Mouse (Mus musculus): ENCODE results near the gene Pde3b. TPM values are rescaled to one million over a fixed set of nuclear protein-coding genes. Genes with fewer than 3 reads are reported as not detected.
"Not testable (repeated sequence)": the region's sequence is repeated elsewhere in the genome, so short reads cannot be mapped to it uniquely, and the experiment has no call there.

Pde3b gene
- polyA plus RNA-seq, 1 experiment from 2014 or later: 9.2 TPM

DNA sequence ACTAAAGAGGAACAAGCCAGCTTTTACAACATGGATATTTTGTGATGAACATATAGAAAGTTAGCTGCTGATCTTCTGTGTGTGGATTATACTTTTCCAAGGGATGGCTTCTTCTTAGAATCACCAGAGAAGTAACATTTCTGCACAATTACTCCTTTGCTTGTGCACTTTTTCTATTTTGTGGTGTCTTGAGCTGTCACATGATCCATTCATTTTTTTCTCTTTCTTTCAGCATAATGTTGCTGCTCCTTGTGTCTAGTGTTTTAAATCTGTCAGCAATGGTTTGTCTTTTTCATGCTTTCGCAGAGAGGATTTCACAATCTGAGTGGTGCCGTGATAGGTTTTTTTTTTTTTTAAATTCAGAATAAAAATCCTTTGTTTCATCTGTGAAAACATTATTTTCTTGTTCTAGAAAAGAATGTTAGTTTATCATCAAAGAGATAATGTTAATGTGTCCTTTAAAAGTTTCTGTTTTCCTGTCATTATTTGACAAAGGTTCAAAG is 66.4 kb downstream of the Pde3b start:
- DNase-seq (ENCODE audit: extremely low spot score, low spot score): no peak
- Histone ChIP-seq H3K4me1 (peaks cover 5% of the 10 kb centered on the region), H3K9me3 (no peaks in the 10 kb centered on the region), H3K27me3 (ENCODE audit: poor library complexity, severe bottlenecking) (no peaks in the 10 kb centered on the region), H3K36me3 (replicated peaks) (no peaks in the 10 kb centered on the region), H3K27ac (no peak overlapping the region), H3K4me3 (no peak overlapping the region)
- WGBS: 90% methylated on average over 2 of the region's 2 CpGs

DNA sequence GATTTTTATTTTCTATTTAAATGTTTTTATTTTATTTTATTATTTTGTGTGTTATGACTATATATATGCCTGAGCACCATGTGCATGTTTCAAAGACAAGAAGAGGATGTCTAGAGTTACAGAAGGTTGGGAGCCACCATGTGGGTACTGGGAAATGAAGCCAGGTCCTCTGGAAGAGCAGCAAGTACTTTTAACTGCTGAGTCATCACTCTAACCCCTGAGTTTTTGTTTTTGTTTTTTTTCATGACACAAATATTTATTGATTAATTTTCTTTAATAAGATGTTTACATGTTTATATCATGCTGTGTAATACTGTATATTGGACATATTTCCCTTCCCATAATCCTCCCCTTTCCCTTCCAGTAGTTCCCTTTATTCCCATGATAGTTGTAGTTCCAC is 77.5 kb downstream of the Pde3b start:
- Histone ChIP-seq H3K9me3 (no peaks in the 10 kb centered on the region), H3K4me1 (no peaks in the 10 kb centered on the region), H3K27ac (no peak overlapping the region), H3K27me3 (ENCODE audit: poor library complexity, severe bottlenecking) (no peaks in the 10 kb centered on the region), H3K4me3 (no peak overlapping the region), H3K36me3 (replicated peaks) (no peaks in the 10 kb centered on the region)
- DNase-seq (ENCODE audit: extremely low spot score, low spot score): no peak

DNA sequence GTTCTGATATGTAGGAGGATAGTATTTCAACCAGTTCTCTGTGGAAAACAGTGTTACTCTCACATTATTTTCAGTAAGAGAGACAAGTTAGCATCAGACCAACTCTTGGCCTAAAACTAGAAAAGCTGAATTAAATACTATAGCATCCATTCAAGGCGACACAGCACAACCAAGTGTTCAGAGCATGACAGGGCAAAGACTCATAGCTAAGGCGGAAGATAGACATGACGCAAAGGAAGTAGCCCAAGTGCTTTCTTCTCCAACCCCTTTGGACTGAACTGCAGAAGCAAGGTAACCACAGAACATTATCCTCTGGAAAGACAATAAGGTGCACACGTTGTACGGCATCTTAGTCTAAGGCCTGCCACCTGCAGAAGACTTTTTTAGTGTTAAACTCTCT is 79.0 kb downstream of the Pde3b start:
- Histone ChIP-seq H3K27ac (no peak overlapping the region), H3K27me3 (ENCODE audit: poor library complexity, severe bottlenecking) (no peaks in the 10 kb centered on the region), H3K4me3 (no peak overlapping the region), H3K9me3 (no peaks in the 10 kb centered on the region), H3K36me3 (replicated peaks) (0 out of 2 replicates have a peak, but pooled peaks cover 3% of the 10 kb centered on the region), H3K4me1 (no peaks in the 10 kb centered on the region)
- no peak for DNase-seq (ENCODE audit: extremely low spot score, low spot score)
- WGBS: 96% methylated on average over 5 of the region's 5 CpGs

DNA sequence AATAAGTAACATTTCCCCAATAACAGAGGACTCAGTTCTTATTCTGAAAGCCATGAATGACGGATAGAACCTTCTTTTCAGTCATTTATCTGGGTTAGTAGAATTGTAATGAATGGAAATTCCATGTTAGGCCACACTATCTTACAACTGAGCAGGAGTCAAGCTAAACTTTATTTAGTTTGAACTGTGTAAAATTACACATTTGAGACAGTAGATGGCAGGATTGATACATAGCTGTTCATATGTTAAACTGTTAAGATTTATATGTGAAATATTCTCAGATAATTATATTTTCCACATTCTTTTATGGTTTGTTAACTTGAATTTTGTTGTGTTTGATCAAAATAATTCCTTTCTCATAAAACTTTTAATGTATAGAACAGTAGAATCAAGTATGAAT is 84.2 kb downstream of the Pde3b start:
- 0 out of 2 replicates have a peak, but pooled peaks cover 3% of the 10 kb centered on the region for H3K36me3 ChIP-seq (replicated peaks)
- no peaks in the 10 kb centered on the region for H3K4me1 ChIP-seq
- 87% methylated on average over 1 of the region's 1 CpGs for WGBS
- no peaks in the 10 kb centered on the region for H3K9me3 ChIP-seq
- no peak for DNase-seq (ENCODE audit: extremely low spot score, low spot score)
- H3K4me3 ChIP-seq: no peak overlapping the region
- no peak overlapping the region for H3K27ac ChIP-seq
- no peaks in the 10 kb centered on the region for H3K27me3 ChIP-seq (ENCODE audit: poor library complexity, severe bottlenecking)

- DNase-seq (ENCODE audit: extremely low spot score, low spot score): no peak
- 88% methylated on average over 2 of the region's 2 CpGs for WGBS
- Histone ChIP-seq H3K9me3 (no peaks in the 10 kb centered on the region), H3K4me3 (no peak overlapping the region), H3K36me3 (replicated peaks) (peaks cover 14% of the 10 kb centered on the region), H3K27ac (no peak overlapping the region), H3K27me3 (ENCODE audit: poor library complexity, severe bottlenecking) (no peaks in the 10 kb centered on the region), H3K4me1 (no peaks in the 10 kb centered on the region)
These were observed 93.8 kb downstream of the Pde3b start for GRCm38 (mm10) chr7:114508879-114509278.

DNA sequence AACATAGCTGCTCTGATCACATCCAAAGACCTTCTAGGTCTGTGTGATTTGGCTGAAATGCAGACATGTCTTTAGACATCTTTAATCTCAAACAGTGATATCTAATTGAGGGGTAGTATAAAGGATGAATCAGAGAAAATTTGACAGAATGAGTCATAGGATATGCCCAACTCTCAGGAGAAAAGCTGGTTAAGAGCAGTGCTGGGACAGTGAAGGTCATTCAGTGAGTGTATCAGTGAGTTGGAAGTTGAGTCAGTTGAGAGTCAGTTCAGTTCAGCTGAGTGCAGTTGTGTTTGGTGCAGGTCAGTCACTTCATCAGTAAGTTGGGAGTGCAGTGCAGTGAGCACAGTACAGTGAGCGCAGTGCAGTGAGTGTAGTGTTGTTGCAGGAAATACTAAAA is 105.0 kb downstream of the Pde3b start:
- H3K4me1 ChIP-seq: no peaks in the 10 kb centered on the region

GRCm38 (mm10) chr7:114526245-114526644 is 111.2 kb downstream of the Pde3b start:
- Histone ChIP-seq H3K4me1 (no peaks in the 10 kb centered on the region), H3K27me3 (ENCODE audit: poor library complexity, severe bottlenecking) (no peaks in the 10 kb centered on the region), H3K4me3 (no peak overlapping the region), H3K9me3 (no peaks in the 10 kb centered on the region), H3K36me3 (replicated peaks) (peaks cover 15% of the 10 kb centered on the region; the same call in 1 of the 2 replicates), H3K27ac (no peak overlapping the region)
- no peak for DNase-seq (ENCODE audit: extremely low spot score, low spot score)
- 95% methylated on average over 1 of the region's 1 CpGs for WGBS

More for the DNA sequence above, 105.0 kb downstream of the Pde3b start:
- 100% methylated on average over 1 of the region's 1 CpGs for WGBS
- H3K9me3 ChIP-seq: no peaks in the 10 kb centered on the region
- DNase-seq (ENCODE audit: extremely low spot score, low spot score): no peak
- peaks cover 17% of the 10 kb centered on the region for H3K36me3 ChIP-seq (replicated peaks)
- no peaks in the 10 kb centered on the region for H3K27me3 ChIP-seq (ENCODE audit: poor library complexity, severe bottlenecking)
- H3K4me3 ChIP-seq: no peak overlapping the region
- no peak overlapping the region for H3K27ac ChIP-seq

- H3K36me3 ChIP-seq (replicated peaks): peaks cover 49% of the 10 kb centered on the region
- no peak overlapping the region for H3K4me3 ChIP-seq
- 91% methylated on average over 1 of the region's 1 CpGs for WGBS
- H3K27me3 ChIP-seq (ENCODE audit: poor library complexity, severe bottlenecking): no peaks in the 10 kb centered on the region
- H3K4me1 ChIP-seq: no peaks in the 10 kb centered on the region
- no peak for DNase-seq (ENCODE audit: extremely low spot score, low spot score)
- H3K9me3 ChIP-seq: no peaks in the 10 kb centered on the region
- no peak overlapping the region for H3K27ac ChIP-seq
These were observed 121.1 kb downstream of the Pde3b start for GRCm38 (mm10) chr7:114536179-114536578.

DNA sequence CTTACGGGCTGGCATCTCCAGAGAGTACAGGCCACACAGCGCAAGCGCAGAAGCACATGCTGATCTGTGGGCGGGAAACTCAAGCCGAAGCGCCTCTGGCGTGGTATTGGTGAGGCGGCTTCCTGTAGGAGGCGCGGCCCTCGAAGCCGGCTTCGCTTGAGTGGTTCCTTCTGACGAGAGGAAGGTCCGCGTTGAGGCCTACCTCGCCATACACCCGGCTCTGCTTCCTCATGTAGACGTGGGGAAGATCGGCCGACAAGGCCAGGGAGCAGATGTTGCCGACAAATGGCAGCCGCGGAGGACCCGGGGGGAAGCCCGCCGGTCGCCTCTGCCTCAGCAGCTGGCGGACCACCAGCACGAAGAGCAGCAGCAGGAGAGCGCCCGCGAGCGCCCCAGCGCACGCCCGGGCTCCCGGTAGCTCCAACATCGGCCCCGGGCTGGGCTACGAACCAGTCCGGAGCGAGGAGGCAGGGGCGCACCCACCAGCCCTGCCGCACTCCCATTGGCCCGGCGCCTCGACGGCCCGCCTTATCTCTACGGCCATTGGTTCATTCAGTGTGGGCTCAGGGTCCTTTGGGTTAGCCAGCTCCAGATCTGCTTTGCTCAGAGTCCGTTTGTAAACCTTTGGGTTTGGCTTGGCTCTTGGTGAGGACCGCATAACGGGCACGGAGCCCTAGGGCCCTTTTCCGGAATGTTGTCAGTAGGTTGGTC is 147.6 kb downstream of the Pde3b start, which contains the start of gene Cyp2r1:
Gene Cyp2r1 (minus strand): TSS at position 442 of the 711 bp plus-strand sequence.
- H3K27ac ChIP-seq: peak within 1 kb of the TSS; percentile 87
- WGBS: 3% methylated on average over 56 of the region's 56 CpGs
- peaks cover 14% of the 10 kb centered on the region for H3K4me1 ChIP-seq
- H3K27me3 ChIP-seq (ENCODE audit: poor library complexity, severe bottlenecking): peaks cover 16% of the 10 kb centered on the region
- no peaks in the 10 kb centered on the region for H3K36me3 ChIP-seq (replicated peaks)
- H3K9me3 ChIP-seq: peaks cover 8% of the 10 kb centered on the region; the same call in 1 of the 2 replicates
- DNase-seq (ENCODE audit: extremely low spot score, low spot score): peak; percentile 85
- H3K4me3 ChIP-seq: peak within 1 kb of the TSS; percentile 57

GRCm38 (mm10) chr7:114573866-114574265 is 158.8 kb downstream of the Pde3b start:
- not testable (repeated sequence) for H3K27me3 ChIP-seq (ENCODE audit: poor library complexity, severe bottlenecking); H3K4me3 ChIP-seq; H3K27ac ChIP-seq; H3K4me1 ChIP-seq; DNase-seq (ENCODE audit: extremely low spot score, low spot score); H3K9me3 ChIP-seq; H3K36me3 ChIP-seq (replicated peaks)
- 91% methylated on average over 4 of the region's 4 CpGs for WGBS

GRCm38 (mm10) chr7:114576931-114577330 is 161.8 kb downstream of the Pde3b start:
- H3K4me3 ChIP-seq: no peak overlapping the region
- 80% methylated on average over 3 of the region's 3 CpGs for WGBS
- H3K27me3 ChIP-seq (ENCODE audit: poor library complexity, severe bottlenecking): no peaks in the 10 kb centered on the region
- DNase-seq (ENCODE audit: extremely low spot score, low spot score): no peak
- no peaks in the 10 kb centered on the region for H3K36me3 ChIP-seq (replicated peaks)
- no peak overlapping the region for H3K27ac ChIP-seq
- H3K4me1 ChIP-seq: peaks cover 11% of the 10 kb centered on the region; the same call in 1 of the 2 replicates
- no peaks in the 10 kb centered on the region for H3K9me3 ChIP-seq

DNA sequence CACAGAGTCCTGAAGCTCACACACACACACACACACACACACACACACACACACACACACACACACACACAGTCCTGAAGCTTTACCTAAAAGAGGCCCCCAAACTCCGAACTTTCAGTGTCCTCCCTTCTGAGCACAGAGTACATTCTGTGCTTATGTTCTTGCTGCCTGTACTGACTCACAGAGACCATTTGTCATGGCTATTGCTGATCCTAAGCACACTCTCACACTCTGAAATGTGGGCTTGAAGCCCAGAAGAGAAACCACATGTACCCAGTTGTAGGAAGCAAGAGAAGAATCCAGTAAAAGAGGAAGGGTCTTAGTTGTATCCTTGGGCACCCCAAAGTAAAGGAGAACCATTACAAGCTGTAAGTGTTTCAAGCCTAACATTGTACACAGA is 162.6 kb downstream of the Pde3b start:
- Histone ChIP-seq H3K4me3 (no peak overlapping the region), H3K4me1 (peaks cover 11% of the 10 kb centered on the region; the same call in 1 of the 2 replicates), H3K9me3 (no peaks in the 10 kb centered on the region), H3K27ac (no peak overlapping the region), H3K27me3 (ENCODE audit: poor library complexity, severe bottlenecking) (no peaks in the 10 kb centered on the region), H3K36me3 (replicated peaks) (no peaks in the 10 kb centered on the region)
- WGBS: 92% methylated on average over 1 of the region's 1 CpGs
- no peak for DNase-seq (ENCODE audit: extremely low spot score, low spot score)

DNA sequence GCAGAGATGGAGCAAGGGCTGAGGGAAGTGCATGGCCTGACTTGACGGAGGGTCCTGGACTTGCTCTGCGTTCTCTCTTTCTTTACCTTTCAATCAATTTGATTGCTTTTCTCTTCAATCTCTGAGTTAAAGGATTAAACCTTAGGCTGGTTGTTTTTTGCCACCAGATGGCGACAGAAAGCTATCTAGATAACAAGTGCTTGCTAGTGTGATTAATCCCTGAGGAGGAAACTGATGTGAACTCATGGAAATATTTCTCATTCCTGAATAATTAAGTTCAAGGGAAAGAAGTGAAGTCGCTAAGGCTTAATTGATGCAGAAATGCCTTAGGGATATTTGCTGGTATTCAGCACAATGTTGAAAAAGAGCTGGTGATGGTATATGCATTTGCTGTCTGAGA is 165.3 kb downstream of the Pde3b start:
- no peaks in the 10 kb centered on the region for H3K27me3 ChIP-seq (ENCODE audit: poor library complexity, severe bottlenecking)
- WGBS: 10% methylated on average over 4 of the region's 4 CpGs
- H3K4me1 ChIP-seq: peaks cover 11% of the 10 kb centered on the region; the same call in 1 of the 2 replicates
- H3K4me3 ChIP-seq: no peak overlapping the region
- H3K27ac ChIP-seq: no peak overlapping the region
- H3K9me3 ChIP-seq: no peaks in the 10 kb centered on the region
- H3K36me3 ChIP-seq (replicated peaks): no peaks in the 10 kb centered on the region
- DNase-seq (ENCODE audit: extremely low spot score, low spot score): peak; percentile 40

Measured in forebrain, embryonic 10.5 days (tissue).